Mouse (Mus musculus): ENCODE measurements around the gene Cyth2.

- TF ChIP-seq CTCF (conservative IDR thresholded peaks at IDR 0.05 in 1 of 2, IDR thresholded peaks at IDR 0.05 in 1 of 2; ENCODE audit: low read depth in 2 of 2, low read length in 2 of 2) (no peak), E2F4 (IDR thresholded peaks at IDR 0.05; ENCODE audit: insufficient replicate concordance, low read depth, low read length) (no peak), NELFE (IDR thresholded peaks at IDR 0.05; ENCODE audit: low read depth, low read length) (no peak; the same call in 1 of the 2 replicates), EP300 (IDR thresholded peaks at IDR 0.05; ENCODE audit: low read length) (no peak), HCFC1 (IDR thresholded peaks at IDR 0.05; ENCODE audit: low read depth, low read length) (no peak), POLR2A (IDR thresholded peaks at IDR 0.05; ENCODE audit: low read depth, low read length) (peak; percentile 63), IRF4 (IDR thresholded peaks at IDR 0.05; ENCODE audit: low read depth, low read length) (no peak), USF2 (conservative IDR thresholded peaks at IDR 0.05; ENCODE audit: low read depth, low read length) (no peak), RCOR1 (conservative IDR thresholded peaks at IDR 0.05; ENCODE audit: low read depth, low read length) (no peak)
These were observed 35.2 kb downstream of the Cyth2 start for GRCm38 (mm10) chr7:45779081-45779641.

Data from CH12.LX (cell line).